Mouse (Mus musculus) neural tube, embryonic 13.5 days (tissue): ENCODE results near the gene Cd69. TPM values are rescaled to one million over a fixed set of nuclear protein-coding genes. Genes with fewer than 3 reads are reported as not detected.

Source experiments
- polyA plus RNA-seq: library from polyadenylated mRNA; unstranded; fragments of >200 nt; fragmentation: Nextera tagmentation; extraction: Ambion mirVana; gene quantifications from 2 replicates; pipeline ENCODE4 v1.2.1, GENCODE M21; 2015

The Cd69 gene
- polyA plus RNA-seq, 1 experiment from 2014 or later: not detected

Other genes starting within 250 kb of the Cd69 start
- 0.34 and 0.45 TPM in 2 replicates for gene Klrb1f, start 229.5 kb downstream of the Cd69 start, polyA plus RNA-seq
- gene Clec2e, start 174.5 kb downstream of the Cd69 start, polyA plus RNA-seq: not detected in 2 replicates
- gene Clec2d, start 94.8 kb downstream of the Cd69 start, polyA plus RNA-seq: not detected in 2 replicates
- gene 4922502D21Rik, start 56.4 kb upstream of the Cd69 start, polyA plus RNA-seq: not detected in 2 replicates
- gene Clec12a, start 67.3 kb upstream of the Cd69 start, polyA plus RNA-seq: 0.50 and 0.58 TPM in 2 replicates
- gene Clec12b, start 110.4 kb upstream of the Cd69 start, polyA plus RNA-seq: not detected in 2 replicates
- 2.0 and 3.0 TPM in 2 replicates for gene Clec1b, start 121.9 kb upstream of the Cd69 start, polyA plus RNA-seq
- 0.25 and 0.26 TPM in 2 replicates for gene Clec9a, start 133.4 kb upstream of the Cd69 start, polyA plus RNA-seq
- gene Clec1a, start 176.6 kb upstream of the Cd69 start, polyA plus RNA-seq: 1.4 and 3.0 TPM in 2 replicates
- gene Olr1, start 231.7 kb upstream of the Cd69 start, polyA plus RNA-seq: 0.06 TPM in 1 of 2 replicates, not detected in the other
- 0.11 and 0.37 TPM in 2 replicates for gene Tmem52b, start 237.1 kb upstream of the Cd69 start, polyA plus RNA-seq